Mouse (Mus musculus): ENCODE results near the gene Htra3. TPM values are rescaled to one million over a fixed set of nuclear protein-coding genes. Genes with fewer than 3 reads are reported as not detected.
A peak's percentile ranks its signal among the peaks of the same experiment; 100 is the strongest.

The Htra3 gene
- polyA plus RNA-seq, 1 experiment, result 20.6 TPM

DNA sequence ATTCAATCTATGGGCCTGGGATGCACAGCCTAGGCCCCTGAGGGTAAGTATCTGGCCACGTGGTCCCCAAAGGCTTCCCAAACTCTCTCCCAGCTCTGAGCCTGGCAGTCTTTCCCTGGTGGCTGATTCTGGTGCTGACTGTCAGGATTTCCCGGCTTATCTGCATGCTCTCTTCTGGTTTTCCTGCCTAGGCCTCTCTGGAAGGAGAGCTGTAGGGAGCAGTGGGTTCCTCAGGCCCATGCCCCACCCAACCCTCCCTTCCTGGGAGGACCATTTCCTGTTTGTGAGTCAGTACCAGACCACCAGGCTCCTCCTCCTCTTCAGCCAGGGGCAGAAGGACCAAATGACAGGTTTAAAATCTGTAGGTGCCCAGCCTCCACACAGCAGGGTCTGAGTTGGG lies 43.1 kb upstream of the Htra3 start:
- Histone ChIP-seq H3K27ac (ENCODE audit: insufficient read depth, low read length) (no peak overlapping the region), H3K27me3 (ENCODE audit: control insufficient read depth, insufficient read depth, low read length) (no peaks in the 10 kb centered on the region), H3K36me3 (ENCODE audit: control insufficient read depth, insufficient read depth, low read length) (peaks cover 7% of the 10 kb centered on the region), H3K4me1 (ENCODE audit: control insufficient read depth, insufficient read depth, insufficient read length) (peaks cover 6% of the 10 kb centered on the region; the same call in 1 of the 2 replicates), H3K4me3 (ENCODE audit: extremely low read depth, insufficient read depth, insufficient read length) (no peak overlapping the region)
- 52% methylated on average over 2 of the region's 2 CpGs for WGBS
- TF ChIP-seq CTCF (IDR thresholded peaks at IDR 0.05; ENCODE audit: extremely low read depth, insufficient read depth, insufficient read length, insufficient replicate concordance) (no peak), POLR2A (IDR thresholded peaks at IDR 0.05; ENCODE audit: low read depth, low read length) (no peak)
- DNase-seq (ENCODE audit: low read depth in 1 of 2, low spot score in 2 of 2), result no peak

DNA sequence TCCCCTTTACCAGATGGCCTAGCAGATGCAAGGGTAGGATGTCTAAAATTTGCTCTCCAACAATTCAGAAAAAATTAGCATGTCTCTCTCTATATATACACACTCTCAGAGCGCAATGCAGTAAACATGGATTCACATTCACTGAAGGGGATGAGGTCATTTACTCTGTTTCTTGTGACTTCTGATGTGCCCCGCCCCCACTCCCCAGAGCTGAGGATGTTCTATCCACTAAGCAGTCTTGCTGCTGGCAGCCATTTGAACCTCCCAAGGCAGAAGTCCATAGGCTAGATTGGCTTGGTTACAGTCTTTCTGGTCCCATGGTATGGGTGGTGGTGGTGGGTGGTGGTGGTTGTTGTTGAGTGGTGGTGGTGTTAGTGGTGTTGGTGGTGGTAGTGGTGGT lies 42.4 kb upstream of the Htra3 start:
- Histone ChIP-seq H3K36me3 (ENCODE audit: control insufficient read depth, insufficient read depth, low read length) (peaks cover 9% of the 10 kb centered on the region), H3K27ac (ENCODE audit: insufficient read depth, low read length) (no peak overlapping the region), H3K4me1 (ENCODE audit: control insufficient read depth, insufficient read depth, insufficient read length) (no peaks in the 10 kb centered on the region; the same call in 1 of the 2 replicates), H3K4me3 (ENCODE audit: extremely low read depth, insufficient read depth, insufficient read length) (no peak overlapping the region), H3K27me3 (ENCODE audit: control insufficient read depth, insufficient read depth, low read length) (no peaks in the 10 kb centered on the region)
- no peak for DNase-seq (ENCODE audit: low read depth in 1 of 2, low spot score in 2 of 2)
- WGBS, result 94% methylated on average over 2 of the region's 2 CpGs
- TF ChIP-seq CTCF (IDR thresholded peaks at IDR 0.05; ENCODE audit: extremely low read depth, insufficient read depth, insufficient read length, insufficient replicate concordance), result no peak
- TF ChIP-seq POLR2A (IDR thresholded peaks at IDR 0.05; ENCODE audit: low read depth, low read length), result no peak

GRCm38 (mm10) chr5:35719880-35720279 lies 40.3 kb upstream of the Htra3 start:
- Histone ChIP-seq H3K4me1 (ENCODE audit: control insufficient read depth, insufficient read depth, insufficient read length) (no peaks in the 10 kb centered on the region; the same call in 1 of the 2 replicates), H3K36me3 (ENCODE audit: control insufficient read depth, insufficient read depth, low read length) (peaks cover 17% of the 10 kb centered on the region), H3K27ac (ENCODE audit: insufficient read depth, low read length) (no peak overlapping the region), H3K27me3 (ENCODE audit: control insufficient read depth, insufficient read depth, low read length) (no peaks in the 10 kb centered on the region), H3K4me3 (ENCODE audit: extremely low read depth, insufficient read depth, insufficient read length) (no peak overlapping the region)
- DNase-seq (ENCODE audit: low read depth in 1 of 2, low spot score in 2 of 2), result no peak
- WGBS, result 85% methylated on average over 1 of the region's 1 CpGs
- no peak for TF ChIP-seq POLR2A (IDR thresholded peaks at IDR 0.05; ENCODE audit: low read depth, low read length)
- TF ChIP-seq CTCF (IDR thresholded peaks at IDR 0.05; ENCODE audit: extremely low read depth, insufficient read depth, insufficient read length, insufficient replicate concordance), result no peak

DNA sequence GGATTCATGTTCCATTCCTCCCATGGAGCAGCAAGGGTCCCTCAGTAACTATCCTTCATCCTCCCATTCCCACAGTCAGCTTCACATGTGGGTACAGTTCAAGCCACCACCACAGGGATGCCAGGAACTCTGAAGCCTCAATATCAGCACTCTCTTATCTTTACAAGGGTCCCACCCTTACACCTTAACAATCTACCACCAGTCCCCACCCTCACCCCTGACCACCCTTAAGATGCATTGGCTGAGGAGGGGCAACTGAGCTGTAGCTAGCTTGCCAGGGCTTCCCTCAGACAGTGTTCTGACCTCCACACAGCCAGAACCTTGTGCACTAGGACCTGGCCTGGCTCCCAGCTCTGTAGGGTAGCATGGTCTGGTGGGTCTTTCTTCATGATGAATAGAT lies 39.8 kb upstream of the Htra3 start:
- Histone ChIP-seq H3K4me3 (ENCODE audit: extremely low read depth, insufficient read depth, insufficient read length) (no peak overlapping the region), H3K4me1 (ENCODE audit: control insufficient read depth, insufficient read depth, insufficient read length) (no peaks in the 10 kb centered on the region; the same call in 1 of the 2 replicates), H3K27me3 (ENCODE audit: control insufficient read depth, insufficient read depth, low read length) (no peaks in the 10 kb centered on the region), H3K36me3 (ENCODE audit: control insufficient read depth, insufficient read depth, low read length) (peaks cover 17% of the 10 kb centered on the region), H3K27ac (ENCODE audit: insufficient read depth, low read length) (no peak overlapping the region)
- TF ChIP-seq CTCF (IDR thresholded peaks at IDR 0.05; ENCODE audit: extremely low read depth, insufficient read depth, insufficient read length, insufficient replicate concordance), result no peak
- TF ChIP-seq POLR2A (IDR thresholded peaks at IDR 0.05; ENCODE audit: low read depth, low read length), result no peak
- no peak for DNase-seq (ENCODE audit: low read depth in 1 of 2, low spot score in 2 of 2)

GRCm38 (mm10) chr5:35718817-35719216 lies 39.2 kb upstream of the Htra3 start:
- 94% methylated on average over 11 of the region's 11 CpGs for WGBS
- Histone ChIP-seq H3K27me3 (ENCODE audit: control insufficient read depth, insufficient read depth, low read length) (no peaks in the 10 kb centered on the region), H3K4me1 (ENCODE audit: control insufficient read depth, insufficient read depth, insufficient read length) (no peaks in the 10 kb centered on the region; the same call in 1 of the 2 replicates), H3K36me3 (ENCODE audit: control insufficient read depth, insufficient read depth, low read length) (peaks cover 18% of the 10 kb centered on the region), H3K27ac (ENCODE audit: insufficient read depth, low read length) (no peak overlapping the region), H3K4me3 (ENCODE audit: extremely low read depth, insufficient read depth, insufficient read length) (no peak overlapping the region)
- TF ChIP-seq POLR2A (IDR thresholded peaks at IDR 0.05; ENCODE audit: low read depth, low read length) (no peak), CTCF (IDR thresholded peaks at IDR 0.05; ENCODE audit: extremely low read depth, insufficient read depth, insufficient read length, insufficient replicate concordance) (no peak)
- no peak for DNase-seq (ENCODE audit: low read depth in 1 of 2, low spot score in 2 of 2)

- H3K4me1 ChIP-seq (ENCODE audit: control insufficient read depth, insufficient read depth, insufficient read length), result no peaks in the 10 kb centered on the region; the same call in 1 of the 2 replicates
- peaks cover 15% of the 10 kb centered on the region for H3K36me3 ChIP-seq (ENCODE audit: control insufficient read depth, insufficient read depth, low read length)
- no peak overlapping the region for H3K4me3 ChIP-seq (ENCODE audit: extremely low read depth, insufficient read depth, insufficient read length)
- no peaks in the 10 kb centered on the region for H3K27me3 ChIP-seq (ENCODE audit: control insufficient read depth, insufficient read depth, low read length)
- DNase-seq (ENCODE audit: low read depth in 1 of 2, low spot score in 2 of 2), result peak in 1 of 2 experiments; percentile 30
- 65% methylated on average over 4 of the region's 4 CpGs for WGBS
- H3K27ac ChIP-seq (ENCODE audit: insufficient read depth, low read length), result no peak overlapping the region
- TF ChIP-seq CTCF (IDR thresholded peaks at IDR 0.05; ENCODE audit: extremely low read depth, insufficient read depth, insufficient read length, insufficient replicate concordance) (peak; percentile 15; the same call in 1 of the 2 replicates), POLR2A (IDR thresholded peaks at IDR 0.05; ENCODE audit: low read depth, low read length) (no peak)
These were observed 38.4 kb upstream of the Htra3 start for GRCm38 (mm10) chr5:35717946-35718345.

DNA sequence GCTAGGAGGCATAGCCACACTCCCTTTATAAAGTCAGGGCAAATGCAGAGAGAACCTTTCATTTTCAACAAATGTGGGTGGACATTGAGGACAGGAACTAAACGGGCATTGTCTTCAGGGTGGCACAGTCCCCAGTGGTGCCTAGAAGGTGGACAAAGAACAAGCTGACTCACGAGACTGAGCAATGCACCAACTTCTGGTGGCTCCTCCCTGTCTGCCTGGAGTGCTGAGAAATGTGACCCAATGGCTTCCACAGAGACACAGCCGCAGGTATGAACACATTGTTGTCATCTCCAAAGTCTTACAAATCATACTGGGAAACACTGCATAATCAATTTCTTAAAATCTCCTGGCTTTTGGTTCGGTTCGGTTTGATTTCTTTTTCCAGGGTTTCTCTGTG lies 37.9 kb upstream of the Htra3 start:
- Histone ChIP-seq H3K27ac (ENCODE audit: insufficient read depth, low read length) (no peak overlapping the region), H3K36me3 (ENCODE audit: control insufficient read depth, insufficient read depth, low read length) (peaks cover 18% of the 10 kb centered on the region)
- 91% methylated on average over 5 of the region's 5 CpGs for WGBS

More for the DNA sequence above, 37.9 kb upstream of the Htra3 start:
- no peak overlapping the region for H3K4me3 ChIP-seq (ENCODE audit: extremely low read depth, insufficient read depth, insufficient read length)
- TF ChIP-seq POLR2A (IDR thresholded peaks at IDR 0.05; ENCODE audit: low read depth, low read length) (no peak), CTCF (IDR thresholded peaks at IDR 0.05; ENCODE audit: extremely low read depth, insufficient read depth, insufficient read length, insufficient replicate concordance) (no peak)
- H3K27me3 ChIP-seq (ENCODE audit: control insufficient read depth, insufficient read depth, low read length), result no peaks in the 10 kb centered on the region
- H3K4me1 ChIP-seq (ENCODE audit: control insufficient read depth, insufficient read depth, insufficient read length), result no peaks in the 10 kb centered on the region
- DNase-seq (ENCODE audit: low read depth in 1 of 2, low spot score in 2 of 2), result no peak

Measured in spleen, adult 2 months (tissue).